Mouse (Mus musculus) cerebellum, adult (tissue): ENCODE results near the gene Vmn1r68.

Experiments
- ATAC-seq: cut with Nextera tagmentation; 2 replicates; pipeline ENCODE4 v1.9.2; 2017; ENCODE audit warnings: mild to moderate bottlenecking, moderate library complexity, mixed read lengths; ENCODE audit not compliant: insufficient number of reproducible peaks, low FRiP score, low TSS enrichment

The Vmn1r68 gene

DNA sequence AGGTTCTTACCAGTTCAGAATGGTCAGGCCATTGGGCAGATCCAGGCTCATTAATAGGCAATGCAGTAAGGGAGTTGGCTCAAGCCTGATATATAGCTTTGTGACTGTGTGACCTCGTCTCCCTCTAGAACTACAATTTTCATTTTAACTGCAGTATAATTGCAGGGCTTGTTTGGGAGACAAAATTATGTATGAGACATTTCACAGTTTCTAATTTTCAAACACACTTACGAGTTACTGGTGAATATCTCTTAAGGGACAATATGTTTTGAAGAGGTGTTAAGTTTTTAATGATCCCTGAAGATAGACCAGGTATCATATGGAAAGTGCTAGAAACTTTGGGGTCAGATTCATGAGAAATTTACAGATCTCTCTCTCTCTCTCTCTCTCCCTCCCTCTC is at the start of gene Vmn1r68:
TSS of gene Vmn1r68 (minus strand) at position 101 of the 400 bp plus-strand sequence.
- ATAC-seq, result no peak

DNA sequence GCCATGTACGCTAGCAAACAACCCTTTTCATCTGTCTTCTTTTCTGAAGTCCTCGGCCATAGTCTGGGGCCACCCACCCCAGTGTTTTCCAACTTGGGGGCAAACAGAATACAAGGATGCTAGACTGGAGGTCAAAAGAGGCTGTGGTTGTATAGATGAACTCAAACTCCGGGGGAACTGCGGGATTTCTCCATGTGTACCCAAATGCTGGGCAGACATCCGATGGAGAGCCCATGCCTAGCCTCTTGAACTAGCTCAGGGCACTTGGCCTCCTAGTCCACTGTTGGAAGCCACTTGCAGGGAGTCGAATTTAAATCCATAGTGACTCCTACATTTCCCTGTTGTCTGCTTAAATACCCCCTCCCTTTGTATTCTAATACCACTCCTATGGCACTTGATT is 62.7 kb downstream of the Vmn1r68 start:
- no peak; the same call in 1 of the 2 replicates for ATAC-seq

DNA sequence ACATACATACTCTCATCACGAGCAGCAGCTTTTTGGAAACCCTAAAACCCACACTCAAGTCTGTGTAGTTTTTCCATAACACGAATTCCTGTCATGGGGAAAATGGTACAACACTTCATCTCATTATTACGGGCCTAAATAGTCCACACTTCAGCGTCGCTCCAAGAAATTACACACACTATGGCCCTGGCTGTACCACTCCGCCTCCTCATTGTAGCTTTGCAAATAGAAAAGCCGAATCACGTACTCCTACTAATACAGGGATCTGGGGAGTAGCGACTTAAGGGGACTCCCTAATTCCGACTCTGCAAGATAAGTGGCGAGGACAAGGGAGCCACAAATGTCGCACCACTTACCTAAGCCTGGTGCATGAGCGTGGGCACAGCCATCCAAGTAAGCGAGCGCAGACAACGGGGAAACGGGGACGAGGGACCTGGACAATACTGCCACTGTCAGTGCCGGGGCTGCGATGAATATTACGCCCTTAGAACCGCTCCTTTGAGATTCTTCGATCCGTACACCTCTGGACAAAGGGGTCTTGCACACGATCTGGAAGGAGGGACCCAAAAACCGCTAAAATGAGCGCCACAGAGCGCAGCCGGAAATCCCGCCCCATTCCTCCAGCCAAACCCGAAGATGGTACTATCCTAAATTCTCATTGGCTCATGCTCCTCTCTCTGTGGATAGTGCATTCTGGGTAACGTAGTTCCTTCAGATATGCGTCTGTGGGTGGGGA is 63.3 kb downstream of the Vmn1r68 start, which contains the start of gene Zik1:
TSS of gene Zik1 (minus strand) at position 609 of the 736 bp plus-strand sequence.
- peak; percentile 99 for ATAC-seq

DNA sequence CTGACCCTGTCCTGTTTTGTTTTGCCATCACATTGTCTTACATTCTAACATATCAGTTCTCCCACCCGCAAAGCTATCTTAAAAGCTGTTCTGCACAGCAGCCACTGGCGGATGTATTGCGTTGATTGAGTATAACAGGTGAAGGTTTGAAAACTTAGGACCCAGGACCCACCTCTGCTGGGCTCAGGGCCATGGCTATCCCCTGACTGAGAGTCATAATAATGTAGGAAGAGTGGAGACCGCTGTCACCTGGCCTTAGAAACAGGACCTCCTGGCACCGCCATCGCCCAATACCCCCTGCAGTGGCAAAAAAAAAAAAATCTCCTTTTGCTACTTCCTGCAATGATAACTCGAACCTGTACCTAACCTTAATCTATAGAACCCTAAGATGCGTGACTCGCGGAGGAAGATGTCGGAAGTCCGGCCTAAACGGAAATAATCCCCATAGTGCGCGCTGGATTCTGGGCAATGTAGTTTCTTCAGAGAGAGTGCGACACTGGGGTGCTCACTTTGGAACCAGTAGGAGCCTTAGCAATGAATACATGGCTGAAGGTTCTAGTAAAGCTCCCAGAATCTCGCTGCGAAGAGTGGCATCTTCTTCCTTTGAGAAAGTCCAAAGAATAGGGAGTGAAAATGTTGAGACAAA is 77.6 kb downstream of the Vmn1r68 start:
- no peak for ATAC-seq

DNA sequence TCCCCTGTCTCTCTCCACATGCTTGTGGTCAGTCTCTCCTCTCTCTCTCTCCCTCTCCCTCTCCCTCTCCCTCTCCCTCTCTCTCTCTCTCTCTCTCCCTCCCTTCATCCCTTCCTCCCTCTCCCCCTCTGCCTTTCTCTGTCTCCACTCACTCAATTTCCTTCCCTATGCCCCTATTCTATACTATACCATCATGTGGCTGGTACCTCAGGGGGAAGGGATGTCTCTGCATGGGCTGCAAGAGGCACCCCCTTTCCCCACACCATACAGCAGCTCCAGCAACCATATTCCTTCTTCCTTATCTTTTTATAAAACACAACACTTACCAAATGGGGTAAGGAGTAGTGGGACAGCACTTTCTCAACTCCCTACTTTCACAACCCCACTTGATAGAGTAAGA is 78.5 kb downstream of the Vmn1r68 start:
- ATAC-seq, result no peak

DNA sequence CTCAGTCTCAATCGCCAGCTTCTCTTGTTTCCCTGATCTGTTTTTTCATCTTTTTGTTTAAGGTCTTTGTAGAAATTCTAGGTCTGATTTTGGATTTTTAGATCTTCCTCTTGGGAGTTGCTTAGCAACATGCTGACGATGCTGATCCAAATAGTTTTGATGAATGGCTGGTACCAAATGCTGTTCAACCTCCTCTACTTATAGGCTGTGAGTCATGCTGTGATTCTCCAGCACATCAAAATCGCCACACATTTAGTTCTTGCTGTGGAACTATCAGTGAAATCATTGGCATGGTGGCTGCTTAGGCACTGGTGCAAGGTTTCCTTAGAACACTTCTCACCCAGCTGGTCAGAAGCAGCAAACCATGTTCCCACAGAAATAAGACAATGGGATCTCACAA is 100.1 kb downstream of the Vmn1r68 start:
- no peak for ATAC-seq
